Mouse (Mus musculus) E14TG2a.4 (cell line): ENCODE measurements around the gene Fam135a.

Experiments used
- CTCF ChIP-seq: conservative IDR thresholded peaks from 2 replicates; pipeline ENCODE4 v1.5.1; 2014; ENCODE audit warnings: low read length
- POU5F1 ChIP-seq: IDR thresholded peaks from 2 replicates; pipeline ENCODE4 v1.6.1; 2014; ENCODE audit warnings: low read length, borderline replicate concordance

DNA sequence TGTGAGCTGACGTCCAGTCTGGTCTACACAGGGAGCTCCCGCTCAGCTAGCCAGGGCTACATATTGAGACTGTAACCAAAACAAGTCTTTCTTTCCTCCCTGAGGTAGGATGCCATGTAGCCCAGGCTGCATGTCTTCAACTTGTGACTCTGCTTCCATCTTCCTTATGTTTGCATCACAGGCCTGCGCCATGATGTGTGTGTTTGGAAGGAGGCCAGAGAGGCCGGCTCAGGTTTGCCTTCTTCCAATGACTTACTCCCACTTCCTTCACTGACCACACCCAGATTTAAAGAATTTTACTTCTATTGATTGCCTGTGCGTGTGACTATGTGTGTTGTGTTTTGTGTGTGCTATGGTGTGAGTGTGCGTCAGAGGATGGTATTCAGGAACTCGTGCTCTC lies 101.3 kb downstream of the Fam135a start:
- no peak for TF ChIP-seq CTCF
- no peak for TF ChIP-seq POU5F1
